Mouse (Mus musculus): ENCODE measurements around the gene Olfr506.

DNA sequence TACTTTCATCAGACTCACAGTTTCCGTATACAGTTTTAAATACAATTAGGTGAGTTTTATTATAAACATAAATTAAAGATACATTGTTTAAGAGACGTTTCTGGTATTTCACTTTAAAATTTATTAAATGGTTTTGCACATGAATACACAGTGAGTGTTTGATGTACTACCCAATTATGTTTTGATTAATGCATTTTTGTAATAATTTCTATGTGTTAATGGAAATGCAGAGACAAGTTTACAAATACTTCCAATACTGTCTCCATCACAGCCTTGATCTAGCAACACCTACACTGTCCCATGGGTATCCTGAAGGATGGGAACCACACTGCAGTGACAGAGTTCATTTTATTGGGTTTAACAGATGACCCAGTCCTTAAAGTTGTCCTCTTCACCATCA lies 10.9 kb downstream of the Olfr506 start, which contains the start of gene Olfr507:
- TF ChIP-seq CTCF (IDR thresholded peaks at IDR 0.05; ENCODE audit: low read depth) = no peak
- no peak for TF ChIP-seq EP300 (IDR thresholded peaks at IDR 0.05; ENCODE audit: low read depth)
